Mouse (Mus musculus) layer of hippocampus, adult 9-11 months (tissue): Measurements from ENCODE around the gene Tasp1.
"Not testable (repeated sequence)": the region's sequence is repeated elsewhere in the genome, so short reads cannot be mapped to it uniquely, and the experiment has no call there.

Experiments
- DNase-seq: peaks from one replicate; pipeline ENCODE4 v3.0.0; 2022

The Tasp1 gene

GRCm38 (mm10) chr2:140066353-140067314 is at the start of gene Tasp1:
Gene Tasp1 (minus strand): TSS chr2:140066805.
- peak; percentile 97 for DNase-seq

- peak; percentile 75 for DNase-seq
Measured at GRCm38 (mm10) chr2:140113851-140114250, 47.2 kb upstream of the Tasp1 start.

GRCm38 (mm10) chr2:140108945-140109344 is 42.3 kb upstream of the Tasp1 start:
- DNase-seq, result no peak

GRCm38 (mm10) chr2:140107641-140108040 is 41.0 kb upstream of the Tasp1 start:
- DNase-seq, result no peak

GRCm38 (mm10) chr2:140104951-140105350 is 38.3 kb upstream of the Tasp1 start:
- peak; percentile 6 for DNase-seq

GRCm38 (mm10) chr2:140100551-140101474 is 34.2 kb upstream of the Tasp1 start:
- DNase-seq, result no peak

- DNase-seq, result no peak
Measured at GRCm38 (mm10) chr2:140099971-140100370, 33.4 kb upstream of the Tasp1 start.

- DNase-seq, result no peak
Measured at GRCm38 (mm10) chr2:140097131-140097591, 30.6 kb upstream of the Tasp1 start.

GRCm38 (mm10) chr2:140096034-140096433 is 29.4 kb upstream of the Tasp1 start:
- DNase-seq, result no peak

GRCm38 (mm10) chr2:140093433-140093832 is 26.8 kb upstream of the Tasp1 start:
- DNase-seq, result peak; percentile 21

GRCm38 (mm10) chr2:140084245-140084644 is 17.6 kb upstream of the Tasp1 start:
- DNase-seq, result no peak

- no peak for DNase-seq
Measured at GRCm38 (mm10) chr2:140080747-140081577, 14.4 kb upstream of the Tasp1 start.

GRCm38 (mm10) chr2:140079284-140079683 is 12.7 kb upstream of the Tasp1 start:
- DNase-seq, result not testable (repeated sequence)

GRCm38 (mm10) chr2:140078600-140079280 is 12.1 kb upstream of the Tasp1 start:
- DNase-seq, result no peak

- DNase-seq, result no peak
Measured at GRCm38 (mm10) chr2:140077476-140077875, 10.9 kb upstream of the Tasp1 start.

GRCm38 (mm10) chr2:140075150-140075549 is 8.5 kb upstream of the Tasp1 start:
- DNase-seq, result no peak

- DNase-seq, result no peak
Measured at GRCm38 (mm10) chr2:140067516-140067915, 911 bp upstream of the Tasp1 start.

- DNase-seq, result no peak
Measured at GRCm38 (mm10) chr2:140065676-140066075, 929 bp downstream of the Tasp1 start.

GRCm38 (mm10) chr2:140061481-140061880 is 5.1 kb downstream of the Tasp1 start:
- no peak for DNase-seq

GRCm38 (mm10) chr2:140060092-140060867 is 6.3 kb downstream of the Tasp1 start:
- DNase-seq, result no peak

- no peak for DNase-seq
Measured at GRCm38 (mm10) chr2:140058125-140058524, 8.5 kb downstream of the Tasp1 start.
